Mouse (Mus musculus): ENCODE data around the gene Abcb10.

DNA sequence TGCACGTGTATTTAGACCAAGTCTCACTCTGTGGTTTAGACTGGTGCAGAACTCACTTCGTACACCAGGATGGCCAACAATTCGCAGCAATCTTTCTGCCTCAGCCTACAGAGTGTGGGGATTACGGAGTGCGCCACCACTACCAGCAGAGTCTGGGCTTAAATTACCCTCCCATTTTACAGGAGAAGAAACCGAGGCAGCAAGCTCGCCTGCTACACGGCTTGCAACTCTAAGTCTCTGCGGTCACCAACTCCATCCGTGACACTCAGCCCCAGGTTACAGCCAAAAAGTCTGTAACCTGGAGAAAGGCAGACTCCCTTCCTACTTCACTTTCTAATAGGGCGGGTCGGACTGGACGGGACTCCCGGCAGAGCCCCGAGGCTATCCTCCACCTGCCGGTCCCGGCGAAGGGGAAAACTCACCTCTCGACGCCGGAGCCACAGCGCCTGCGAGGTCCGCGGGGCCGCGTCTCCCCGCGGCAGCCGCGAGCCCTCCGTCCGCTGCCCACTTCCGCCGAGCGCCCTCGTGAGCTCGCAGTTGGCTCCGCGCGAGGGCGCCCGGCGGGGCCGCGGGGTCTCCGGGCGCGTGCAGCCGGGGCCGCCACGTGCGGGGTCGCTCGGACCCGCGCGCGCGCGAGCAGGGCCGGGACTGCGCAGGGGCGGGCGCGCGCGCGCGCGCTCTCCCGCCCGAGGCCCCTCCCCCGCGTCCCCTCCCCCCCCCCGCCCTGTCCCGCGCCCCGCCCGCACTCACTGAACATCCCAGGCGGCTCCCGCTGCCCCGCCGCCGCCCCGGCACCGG, 37.7 kb upstream of the Abcb10 start:
- TF ChIP-seq CTCF (conservative IDR thresholded peaks at IDR 0.05; ENCODE audit: low read length) (no peak), NANOG (IDR thresholded peaks at IDR 0.05; ENCODE audit: borderline replicate concordance, low read length) (no peak), POU5F1 (IDR thresholded peaks at IDR 0.05; ENCODE audit: borderline replicate concordance, low read length) (no peak)
